In genomic region chr8:88528186-88528585, GRCm38 (mm10) we compare ENCODE assay signal across 21 mouse cellular contexts. TPM values are rescaled to one million over a fixed set of nuclear protein-coding genes. Genes with fewer than 3 reads are reported as not detected.
DNase-seq lines count a peak whose midpoint lies in the region; ATAC-seq lines count a peak whose summit lies in the region.
"Had no signal": no experiment of that assay in that cellular context is flagged by ENCODE, and none has a peak within 500 bp of the region (broad histone marks: within the 10 kb centered on the region; RNA-seq: fewer than 3 reads in every experiment).

No protein-coding gene starts in this region.

- 90% methylated on average over 9 of the region's 9 CpGs for whole genome bisulfite sequencing in limb, embryonic 10.5 days
- 81% methylated on average over 9 of the region's 9 CpGs for WGBS in forebrain, embryonic 14.5 days

- peaks cover 68% of the 10 kb centered on the region for H3K4me1 ChIP-seq in limb, embryonic 10.5 days
- H3K4me1 ChIP-seq in forebrain, embryonic 14.5 days (ENCODE audit: control insufficient read depth, insufficient read depth, low read length): peaks cover 9% of the 10 kb centered on the region

- no peaks in the 10 kb centered on the region for H3K9me3 ChIP-seq in limb, embryonic 10.5 days (replicated peaks)
- no peaks in the 10 kb centered on the region for H3K9me3 ChIP-seq in forebrain, embryonic 14.5 days (replicated peaks; ENCODE audit: control insufficient read depth, low read length)
- H3K9me3 ChIP-seq: embryonic facial prominence, embryonic 10.5 days; embryonic facial prominence, embryonic 12.5 days; forebrain, embryonic 13.5 days had no signal

- peak; percentile 37 to 66 for DNase-seq in lung, adult 18-20 months
- DNase-seq in lung, postnatal 14 days: no peak
- DNase-seq in limb, embryonic 10.5 days (ENCODE audit: low spot score): no peak
- DNase-seq in lung, postnatal 10 days: peak; percentile 41
- DNase-seq in lung, postnatal 36 days: peak; percentile 61
- no peak for DNase-seq in forebrain, embryonic 14.5 days (ENCODE audit: low spot score)
- DNase-seq in layer of hippocampus, postnatal 25 days (ENCODE audit: extremely low spot score in 1 of 2, low spot score in 1 of 2): no peak
- DNase-seq: adrenal gland, adult 2 months; adrenal gland, postnatal 10 days; adrenal gland, postnatal 25 days; cerebellum, adult 11-12 months; cerebellum, adult 2 months; cerebellum, adult 9-10 months; cerebellum, postnatal 10 days; cerebellum, postnatal 25 days had no signal

- 0 out of 2 replicates have a peak overlapping the region, but pooled peaks have one; percentile 1 for H3K27ac ChIP-seq in limb, embryonic 10.5 days
- no peak overlapping the region for H3K27ac ChIP-seq in forebrain, embryonic 14.5 days (ENCODE audit: low read depth, low read length)
- H3K27ac ChIP-seq: embryonic facial prominence, embryonic 10.5 days; embryonic facial prominence, embryonic 12.5 days; forebrain, embryonic 13.5 days had no signal

- no peak overlapping the region for H3K4me3 ChIP-seq in limb, embryonic 10.5 days
- H3K4me3 ChIP-seq in forebrain, embryonic 14.5 days (ENCODE audit: low read depth, low read length): no peak overlapping the region
- H3K4me3 ChIP-seq: embryonic facial prominence, embryonic 10.5 days; embryonic facial prominence, embryonic 12.5 days; forebrain, embryonic 13.5 days had no signal

- H3K9ac ChIP-seq in forebrain, embryonic 14.5 days (ENCODE audit: low read length): no peak overlapping the region
- H3K9ac ChIP-seq: embryonic facial prominence, embryonic 12.5 days; forebrain, embryonic 13.5 days had no signal

- no peaks in the 10 kb centered on the region for H3K27me3 ChIP-seq in limb, embryonic 10.5 days (ENCODE audit: low read depth, poor library complexity, severe bottlenecking)
- no peaks in the 10 kb centered on the region for H3K27me3 ChIP-seq in forebrain, embryonic 14.5 days (replicated peaks; ENCODE audit: control insufficient read depth, insufficient read depth, low read length)
- H3K27me3 ChIP-seq: embryonic facial prominence, embryonic 12.5 days; forebrain, embryonic 13.5 days had no signal

- peaks cover 50% of the 10 kb centered on the region for H3K36me3 ChIP-seq in limb, embryonic 10.5 days
- no peaks in the 10 kb centered on the region for H3K36me3 ChIP-seq in forebrain, embryonic 14.5 days (ENCODE audit: control insufficient read depth, insufficient read depth, low read length)

- H3K4me2 ChIP-seq in forebrain, embryonic 14.5 days (ENCODE audit: low read length): no peak overlapping the region
- H3K4me2 ChIP-seq: embryonic facial prominence, embryonic 12.5 days; forebrain, embryonic 13.5 days had no signal

- no peak for ATAC-seq in forebrain, embryonic 14.5 days
- ATAC-seq: forebrain, embryonic 13.5 days; forebrain, embryonic 16.5 days had no signal

RNA-seq across cellular contexts. Expression of gene Nkd1, which starts 7.0 kb away (rescaled TPM):
- polyA plus RNA-seq in limb, embryonic 10.5 days (2016; fragmentation: Nextera tagmentation; extraction: Ambion mirVana): 55.4 and 60.7 TPM in 2 replicates
- 35.2 and 40.0 TPM in 2 replicates for polyA plus RNA-seq in forebrain, embryonic 14.5 days (2014; fragmentation: Nextera tagmentation; extraction: Ambion mirVana)
- 10 to 100 TPM; 10.8 to 15.0 TPM for total RNA-seq in layer of hippocampus, postnatal 25 days (2021)
- total RNA-seq: MEL had no signal
- polyA plus RNA-seq: C2C12 had no signal

Comparison
In these comparisons a context has a peak if more than half of its experiments do, and no peak if none do; other contexts are left out.
1. DNase-seq: peak in lung, adult 18-20 months (2 of 2), lung, postnatal 10 days (single experiment) and lung, postnatal 36 days (single experiment); none in lung, postnatal 14 days (single experiment), limb, embryonic 10.5 days (single experiment), forebrain, embryonic 14.5 days (single experiment) and layer of hippocampus, postnatal 25 days (0 of 2).